Mouse (Mus musculus) spleen, adult 2 months (tissue): ENCODE measurements around the gene Pdss2. TPM values are rescaled to one million over a fixed set of nuclear protein-coding genes. Genes with fewer than 3 reads are reported as not detected.
A peak's percentile ranks its signal among the peaks of the same experiment; 100 is the strongest.

Experiments used
- DNase-seq, 2 experiments: peaks; one replicate each; pipeline versions ENCODE4 v3.0.0 to v3.0.0-alpha.2; 2012 to 2021; ENCODE audit warnings: low spot score in 2 of 2, low read depth in 1 of 2
- H3K27ac ChIP-seq: fragments of 200-500 bp; 2 replicates; pipeline ENCODE4 v1.5.1; 2012; ENCODE audit warnings: low read length, inconsistent platforms; ENCODE audit not compliant: insufficient read depth
- H3K27me3 ChIP-seq: fragments of 200-500 bp; 2 replicates; pipeline ENCODE4 v1.6.1; 2012; ENCODE audit warnings: mild to moderate bottlenecking, moderate library complexity, low read length, inconsistent platforms; ENCODE audit not compliant: control insufficient read depth, insufficient read depth
- H3K36me3 ChIP-seq: fragments of 200-500 bp; 2 replicates; pipeline ENCODE4 v1.6.1; 2012; ENCODE audit warnings: mild to moderate bottlenecking, low read length, inconsistent platforms; ENCODE audit not compliant: control insufficient read depth, insufficient read depth
- H3K4me1 ChIP-seq: fragments of 200-500 bp; 2 replicates; pipeline ENCODE4 v1.6.1; 2011; ENCODE audit warnings: inconsistent platforms; ENCODE audit not compliant: control insufficient read depth, insufficient read depth, insufficient read length
- H3K4me3 ChIP-seq: fragments of 200-500 bp; 2 replicates; pipeline ENCODE4 v1.5.1; 2011; ENCODE audit warnings: mild to moderate bottlenecking, inconsistent platforms; ENCODE audit not compliant: insufficient read depth, insufficient read length; ENCODE audit errors: extremely low read depth
- CTCF ChIP-seq: fragments of 200-500 bp; IDR thresholded peaks from 2 replicates; pipeline ENCODE4 v1.5.1; 2011; ENCODE audit warnings: mild to moderate bottlenecking, inconsistent platforms; ENCODE audit not compliant: insufficient read depth, insufficient read length, insufficient replicate concordance; ENCODE audit errors: extremely low read depth
- POLR2A ChIP-seq: fragments of 200-500 bp; IDR thresholded peaks from 2 replicates; pipeline ENCODE4 v1.6.1; 2011; ENCODE audit warnings: low read depth, low read length, inconsistent platforms
- WGBS: fragments of 180-500 bp; shearing (Covaris S2); methylation state at CpG from one replicate; pipeline ENCODE4 v1.1.7; 2018; 5-methylcytosine and 5-hydroxymethylcytosine counted together
- polyA plus RNA-seq: library from polyadenylated mRNA; depleted of rRNA; stranded (reverse); fragments of >200 nt; gene quantifications from 2 replicates; pipeline ENCODE4 v1.2.3, GENCODE M21; 2012

Gene Pdss2
- polyA plus RNA-seq, 1 experiment = 4.6 TPM

- Histone ChIP-seq H3K4me1 (no peaks in the 10 kb centered on the region), H3K27ac (no peak overlapping the region), H3K4me3 (no peak overlapping the region), H3K27me3 (no peaks in the 10 kb centered on the region), H3K36me3 (no peaks in the 10 kb centered on the region)
- no peak for TF ChIP-seq CTCF
- no peak for TF ChIP-seq POLR2A
- no peak for DNase-seq
- 89% methylated on average over 5 of the region's 5 CpGs for WGBS
Observed at GRCm38 (mm10) chr10:43329813-43330212, 108.5 kb downstream of the Pdss2 start.

DNA sequence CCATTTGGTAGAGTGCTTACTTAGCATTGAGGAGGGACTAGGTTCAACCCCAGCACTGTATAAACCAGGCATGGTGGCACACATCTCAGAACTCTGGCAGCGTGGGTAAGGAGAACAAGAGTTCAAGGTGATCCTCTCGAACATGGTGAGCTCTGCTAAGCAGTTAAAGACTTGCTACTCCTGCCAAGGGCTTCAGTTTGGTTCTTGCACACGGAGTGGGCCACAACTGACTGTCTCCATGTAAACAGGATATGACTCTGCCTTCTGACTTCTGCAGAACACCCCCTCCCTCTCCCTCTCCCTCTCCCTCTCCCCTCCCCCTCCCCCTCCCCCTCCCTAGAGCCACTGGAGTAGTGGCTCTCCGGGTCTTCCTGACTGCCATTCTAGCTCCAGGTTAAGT lies 109.4 kb downstream of the Pdss2 start:
- Histone ChIP-seq H3K36me3 (no peaks in the 10 kb centered on the region), H3K4me1 (no peaks in the 10 kb centered on the region), H3K27ac (no peak overlapping the region), H3K4me3 (no peak overlapping the region), H3K27me3 (no peaks in the 10 kb centered on the region)
- no peak for DNase-seq
- no peak for TF ChIP-seq POLR2A
- no peak for TF ChIP-seq CTCF
- WGBS = 37% methylated on average over 4 of the region's 4 CpGs

GRCm38 (mm10) chr10:43331931-43332701 lies 110.8 kb downstream of the Pdss2 start:
- TF ChIP-seq POLR2A (no peak), CTCF (no peak)
- DNase-seq = no peak
- Histone ChIP-seq H3K4me1 (no peaks in the 10 kb centered on the region), H3K4me3 (no peak overlapping the region), H3K27me3 (no peaks in the 10 kb centered on the region), H3K27ac (no peak overlapping the region), H3K36me3 (no peaks in the 10 kb centered on the region)
- WGBS = 89% methylated on average over 15 of the region's 15 CpGs

GRCm38 (mm10) chr10:43335874-43336273 lies 114.6 kb downstream of the Pdss2 start:
- Histone ChIP-seq H3K27ac (no peak overlapping the region), H3K4me1 (peaks cover 2% of the 10 kb centered on the region; the same call in 1 of the 2 replicates), H3K27me3 (no peaks in the 10 kb centered on the region), H3K4me3 (no peak overlapping the region), H3K36me3 (no peaks in the 10 kb centered on the region)
- TF ChIP-seq CTCF = no peak
- no peak for TF ChIP-seq POLR2A
- DNase-seq = no peak
- WGBS = 92% methylated on average over 4 of the region's 4 CpGs

DNA sequence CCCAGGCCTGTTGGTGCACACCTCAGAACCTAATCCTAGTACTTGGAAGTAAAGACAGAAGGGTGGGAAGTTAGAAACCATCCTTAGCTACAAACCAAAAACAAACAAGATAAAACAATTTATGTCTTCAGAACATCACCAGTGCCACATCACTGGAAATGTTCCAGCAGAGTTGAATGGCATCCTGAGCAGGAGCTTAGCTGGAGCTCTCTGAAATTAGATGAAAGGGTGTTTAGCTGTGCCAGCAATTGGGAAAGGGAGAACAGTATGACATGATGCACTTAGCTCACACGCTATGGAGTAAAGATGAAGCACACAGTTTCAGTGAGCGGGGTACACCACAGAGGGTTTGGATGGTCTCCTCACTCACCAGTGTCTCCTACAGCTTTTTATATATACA lies 115.8 kb downstream of the Pdss2 start:
- DNase-seq = no peak
- TF ChIP-seq CTCF (no peak), POLR2A (no peak)
- H3K27me3 ChIP-seq = no peaks in the 10 kb centered on the region
- H3K27ac ChIP-seq = no peak overlapping the region
- no peak overlapping the region for H3K4me3 ChIP-seq
- 91% methylated on average over 2 of the region's 2 CpGs for WGBS
- H3K4me1 ChIP-seq = peaks cover 2% of the 10 kb centered on the region; the same call in 1 of the 2 replicates
- no peaks in the 10 kb centered on the region for H3K36me3 ChIP-seq

DNA sequence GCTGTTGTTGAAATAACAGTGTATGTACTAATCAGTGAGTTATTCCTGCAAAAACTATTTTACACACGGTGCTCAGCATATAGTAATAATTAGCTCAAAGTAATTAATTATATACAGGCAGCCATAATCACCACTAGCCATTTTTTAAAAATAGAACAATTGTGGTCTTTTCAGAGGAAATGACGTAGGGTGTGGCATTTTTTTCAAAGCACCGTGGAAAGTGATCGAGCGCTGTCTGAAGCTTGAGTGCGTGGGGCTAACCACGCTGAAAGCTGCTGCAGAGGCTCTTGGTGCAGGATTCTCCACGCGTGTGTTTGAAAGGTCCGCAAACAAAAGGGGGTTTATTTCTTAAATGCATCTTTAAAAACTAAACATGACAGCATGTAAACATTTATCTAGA lies 118.5 kb downstream of the Pdss2 start:
- Histone ChIP-seq H3K27me3 (no peaks in the 10 kb centered on the region), H3K27ac (no peak overlapping the region), H3K4me3 (no peak overlapping the region), H3K4me1 (peaks cover 2% of the 10 kb centered on the region; the same call in 1 of the 2 replicates), H3K36me3 (no peaks in the 10 kb centered on the region)
- peak in 1 of 2 experiments; percentile 11 for DNase-seq
- WGBS = 40% methylated on average over 10 of the region's 10 CpGs
- TF ChIP-seq CTCF (no peak), POLR2A (no peak)

DNA sequence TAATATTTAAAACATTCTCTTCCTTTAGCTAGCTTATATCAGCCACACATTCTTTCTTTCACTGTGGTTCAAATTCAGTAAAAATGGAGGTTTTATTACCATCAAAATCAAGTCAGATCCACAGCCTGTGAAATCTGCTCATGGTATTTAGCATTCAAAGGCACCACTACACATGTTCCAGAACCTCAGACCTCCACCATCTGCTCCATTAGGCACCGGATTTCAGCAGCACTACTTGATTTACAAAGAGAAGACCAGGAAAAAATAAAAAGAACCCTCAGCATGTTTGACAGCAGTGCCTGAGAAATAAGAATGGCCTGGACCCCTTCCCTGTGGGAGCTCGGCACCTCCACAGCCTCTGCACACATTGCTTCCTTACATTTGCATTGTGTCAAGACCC lies 128.4 kb downstream of the Pdss2 start:
- Histone ChIP-seq H3K27ac (no peak overlapping the region), H3K36me3 (no peaks in the 10 kb centered on the region), H3K4me1 (no peaks in the 10 kb centered on the region), H3K27me3 (no peaks in the 10 kb centered on the region), H3K4me3 (no peak overlapping the region)
- TF ChIP-seq POLR2A (no peak), CTCF (no peak)
- DNase-seq = no peak
- 97% methylated on average over 2 of the region's 2 CpGs for WGBS
